Mouse (Mus musculus) erythroblast, adult 5-6 weeks (primary cell): ENCODE measurements at regions not wholly inside any gene's neighbourhood (a gene's known extent, or its start where the extent isn't known, plus 50 kb on each side); places are given as distances from the start of the nearest gene placed in this dataset.

Experiments
- ATAC-seq: replicated peaks from 2 replicates; pipeline ENCODE4 v1.8.0; 2016; ENCODE audit warnings: moderate number of reproducible peaks, mild to moderate bottlenecking, moderate TSS enrichment, inconsistent platforms; ENCODE audit not compliant: poor library complexity, low FRiP score, severe bottlenecking

GRCm38 (mm10) chr13:107887366-107888230 is 156.6 kb upstream of the Smim15 start:
- no peak for ATAC-seq

GRCm38 (mm10) chr13:107884836-107885235 is 159.4 kb upstream of the Smim15 start:
- ATAC-seq = no peak

GRCm38 (mm10) chr13:107882337-107882736 is 161.9 kb upstream of the Smim15 start:
- no peak for ATAC-seq

GRCm38 (mm10) chr13:107880551-107880950 is 163.7 kb upstream of the Smim15 start:
- ATAC-seq = no peak

GRCm38 (mm10) chr13:107879535-107879934 is 164.7 kb upstream of the Smim15 start:
- no peak for ATAC-seq

- no peak for ATAC-seq
Observed at GRCm38 (mm10) chr13:107878980-107879379, 165.3 kb upstream of the Smim15 start.

GRCm38 (mm10) chr13:107873244-107873667 is 171.0 kb upstream of the Smim15 start:
- ATAC-seq = no peak

GRCm38 (mm10) chr13:107872574-107872973 is 171.7 kb upstream of the Smim15 start:
- ATAC-seq = no peak

- no peak for ATAC-seq
Observed at GRCm38 (mm10) chr13:107872137-107872536, 172.1 kb upstream of the Smim15 start.

GRCm38 (mm10) chr13:107868906-107869305 is 175.3 kb upstream of the Smim15 start:
- no peak for ATAC-seq

GRCm38 (mm10) chr13:107866825-107867224 is 177.4 kb upstream of the Smim15 start:
- no peak for ATAC-seq

- ATAC-seq = no peak
Observed at GRCm38 (mm10) chr13:107862793-107863654, 181.2 kb upstream of the Smim15 start.

- no peak for ATAC-seq
Observed at GRCm38 (mm10) chr13:107861384-107862134, 182.7 kb upstream of the Smim15 start.

GRCm38 (mm10) chr13:107857043-107857755 is 187.0 kb upstream of the Smim15 start:
- no peak for ATAC-seq

GRCm38 (mm10) chr13:107850907-107851560 is 193.2 kb upstream of the Smim15 start:
- ATAC-seq = no peak

GRCm38 (mm10) chr13:107848871-107849270 is 195.4 kb upstream of the Smim15 start:
- ATAC-seq = no peak

- ATAC-seq = no peak
Observed at GRCm38 (mm10) chr13:107847179-107848012, 196.8 kb upstream of the Smim15 start.

- ATAC-seq = no peak
Observed at GRCm38 (mm10) chr13:107846621-107847178, 197.5 kb upstream of the Smim15 start.
